Mouse (Mus musculus) liver, postnatal 0 days (tissue): ENCODE data around the gene F830045P16Rik.

Source experiments
- CTCF ChIP-seq: sonication (generic); IDR thresholded peaks from 2 replicates; pipeline ENCODE4 v1.5.1; 2016; ENCODE audit warnings: antibody characterized with exemption, low read depth
- EP300 ChIP-seq: IDR thresholded peaks from 2 replicates; pipeline ENCODE4 v1.6.1; 2016; ENCODE audit warnings: antibody characterized with exemption, low read depth, mild to moderate bottlenecking

DNA sequence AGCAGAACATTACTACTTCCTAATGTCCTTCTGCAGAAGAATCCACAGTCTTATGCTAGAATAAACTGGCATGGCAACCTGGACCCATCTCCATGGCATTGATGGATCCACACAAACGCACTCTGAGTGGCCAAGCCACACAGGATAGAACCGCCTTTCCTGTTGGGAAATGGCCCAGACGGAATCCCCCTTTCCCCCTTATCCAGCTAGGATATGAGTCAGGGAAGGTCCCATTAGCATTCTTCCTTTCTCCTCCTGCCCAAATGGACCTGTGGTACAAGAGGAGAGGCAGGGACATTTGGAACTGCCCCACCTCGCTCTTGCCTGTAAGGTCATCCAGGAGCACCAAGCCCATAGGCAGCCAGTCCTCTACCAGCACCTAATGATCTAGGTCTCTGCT is 45.9 kb upstream of the F830045P16Rik start:
- no peak for TF ChIP-seq CTCF
- no peak for TF ChIP-seq EP300
